Mouse (Mus musculus): ENCODE data around the gene Amz1. TPM values are rescaled to one million over a fixed set of nuclear protein-coding genes. Genes with fewer than 3 reads are reported as not detected.

Gene Amz1
- polyA plus RNA-seq, 1 experiment = 1.2 TPM

DNA sequence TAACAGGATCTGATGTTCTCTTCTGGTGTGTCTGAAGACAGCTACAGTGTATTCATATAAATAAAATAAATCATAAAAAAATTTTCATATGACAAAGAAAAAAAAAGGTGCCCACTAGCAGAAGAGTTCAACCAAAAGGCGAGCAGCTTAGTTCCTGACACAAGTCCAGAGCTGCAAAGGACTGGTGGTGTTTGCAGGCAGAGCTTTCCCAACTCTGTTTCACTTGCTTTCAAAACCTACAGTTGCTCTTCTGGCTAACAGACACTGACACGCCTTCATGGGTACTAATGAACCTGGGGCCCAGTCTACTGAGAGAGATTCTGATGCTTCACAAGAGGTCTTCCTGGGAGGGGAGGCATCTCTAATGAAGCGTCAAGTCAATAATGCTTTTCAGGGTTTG, 72.1 kb downstream of the Amz1 start:
- Histone ChIP-seq H3K4me3 (no peak overlapping the region), H3ac (ENCODE audit: control insufficient read depth, insufficient read length) (no peak overlapping the region)
- TF ChIP-seq CEBPB (IDR thresholded peaks at IDR 0.05; ENCODE audit: insufficient read depth, poor library complexity, severe bottlenecking) (no peak), POLR2AphosphoS2 (IDR thresholded peaks at IDR 0.05; ENCODE audit: insufficient read length, low read depth) (no peak), MYOD1 (IDR thresholded peaks at IDR 0.05; ENCODE audit: control insufficient read depth in 1 of 3, insufficient read length in 2 of 3, low read depth in 2 of 3) (no peak), MAX (IDR thresholded peaks at IDR 0.05; ENCODE audit: low read depth) (no peak), POLR2A (IDR thresholded peaks at IDR 0.05; ENCODE audit: insufficient read length, low read depth) (no peak), USF1 (IDR thresholded peaks at IDR 0.05; ENCODE audit: low read depth) (no peak), E2F4 (IDR thresholded peaks at IDR 0.05; ENCODE audit: insufficient read depth) (no peak), TCF3 (IDR thresholded peaks at IDR 0.05; ENCODE audit: insufficient read length, low read depth) (no peak), MYOG (IDR thresholded peaks at IDR 0.05; ENCODE audit: control insufficient read depth in 1 of 3, insufficient read depth in 1 of 3, insufficient read length in 2 of 3, low read depth in 2 of 3) (no peak), REST (IDR thresholded peaks at IDR 0.05; ENCODE audit: insufficient read depth, insufficient read length) (no peak), SRF (IDR thresholded peaks at IDR 0.05; ENCODE audit: control insufficient read depth, insufficient read length, low read depth) (no peak), TCF12 (IDR thresholded peaks at IDR 0.05; ENCODE audit: insufficient read depth, poor library complexity, severe bottlenecking) (no peak)

DNA sequence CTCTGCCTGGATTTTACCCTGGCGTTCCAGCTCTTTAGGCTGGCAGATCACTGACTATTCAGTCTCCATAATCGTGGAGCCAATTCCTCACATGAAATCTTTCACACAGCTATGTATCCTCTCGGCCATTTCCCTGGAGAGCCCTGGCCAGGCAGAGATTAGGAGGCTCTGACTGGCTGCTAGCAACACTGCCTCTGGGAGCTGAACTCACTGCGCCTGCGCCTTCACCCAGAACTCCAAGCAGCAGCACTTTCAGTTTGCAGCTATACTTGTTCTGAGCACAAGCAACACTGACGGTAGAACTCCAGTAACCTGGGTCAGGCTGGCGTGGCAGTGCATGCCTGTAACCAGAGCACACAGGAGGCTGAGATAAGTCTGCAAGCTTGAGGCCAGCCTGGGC, 74.2 kb downstream of the Amz1 start:
- Histone ChIP-seq H3K27me3 (ENCODE audit: control insufficient read depth, insufficient read depth, insufficient read length) (no peaks in the 10 kb centered on the region), H3K36me3 (ENCODE audit: control insufficient read depth, insufficient read depth) (no peaks in the 10 kb centered on the region), H3K79me2 (ENCODE audit: control insufficient read depth, insufficient read depth) (peaks cover 16% of the 10 kb centered on the region), H3ac (ENCODE audit: control insufficient read depth, insufficient read length) (no peak overlapping the region), H3K4me2 (ENCODE audit: low read depth) (no peak overlapping the region), H3K4me3 (no peak overlapping the region)
- TF ChIP-seq USF1 (IDR thresholded peaks at IDR 0.05; ENCODE audit: low read depth) (no peak), SRF (IDR thresholded peaks at IDR 0.05; ENCODE audit: control insufficient read depth, insufficient read length, low read depth) (no peak), MYOD1 (IDR thresholded peaks at IDR 0.05; ENCODE audit: control insufficient read depth in 1 of 3, insufficient read length in 2 of 3, low read depth in 2 of 3) (no peak), E2F4 (IDR thresholded peaks at IDR 0.05; ENCODE audit: insufficient read depth) (no peak), POLR2A (IDR thresholded peaks at IDR 0.05; ENCODE audit: insufficient read length, low read depth) (no peak), CEBPB (IDR thresholded peaks at IDR 0.05; ENCODE audit: insufficient read depth, poor library complexity, severe bottlenecking) (no peak), MAX (IDR thresholded peaks at IDR 0.05; ENCODE audit: low read depth) (no peak), MYOG (IDR thresholded peaks at IDR 0.05; ENCODE audit: control insufficient read depth in 1 of 3, insufficient read depth in 1 of 3, insufficient read length in 2 of 3, low read depth in 2 of 3) (no peak), POLR2AphosphoS2 (IDR thresholded peaks at IDR 0.05; ENCODE audit: insufficient read length, low read depth) (no peak), TCF12 (IDR thresholded peaks at IDR 0.05; ENCODE audit: insufficient read depth, poor library complexity, severe bottlenecking) (no peak)

More for the DNA sequence above, 72.1 kb downstream of the Amz1 start:
- H3K4me2 ChIP-seq (ENCODE audit: low read depth) = no peak overlapping the region
- H3K36me3 ChIP-seq (ENCODE audit: control insufficient read depth, insufficient read depth) = no peaks in the 10 kb centered on the region
- no peaks in the 10 kb centered on the region for H3K27me3 ChIP-seq (ENCODE audit: control insufficient read depth, insufficient read depth, insufficient read length)
- H3K79me2 ChIP-seq (ENCODE audit: control insufficient read depth, insufficient read depth) = peaks cover 5% of the 10 kb centered on the region

DNA sequence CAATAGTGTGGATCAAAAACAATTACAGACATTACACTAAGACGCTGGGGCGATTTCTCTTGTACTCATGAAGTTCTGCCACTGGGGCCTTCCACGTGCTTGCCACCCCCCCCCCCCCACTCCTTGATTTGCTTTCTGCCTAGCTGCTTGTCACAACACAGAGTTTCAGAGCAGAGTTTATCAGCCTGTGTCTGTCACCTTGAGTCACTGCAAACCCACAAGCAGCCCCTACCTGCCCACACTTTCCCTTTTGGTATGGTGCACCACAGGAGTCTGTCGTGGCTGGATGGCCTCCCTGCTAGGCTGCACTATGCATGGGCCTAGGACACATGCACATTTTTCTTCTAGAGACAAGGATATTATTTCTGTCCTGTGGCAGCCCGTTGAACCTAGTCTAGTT, 74.8 kb downstream of the Amz1 start:
- no peaks in the 10 kb centered on the region for H3K27me3 ChIP-seq (ENCODE audit: control insufficient read depth, insufficient read depth, insufficient read length)
- no peak overlapping the region for H3K4me3 ChIP-seq
- no peak overlapping the region for H3K4me2 ChIP-seq (ENCODE audit: low read depth)
- TF ChIP-seq MAX (IDR thresholded peaks at IDR 0.05; ENCODE audit: low read depth) (no peak), USF1 (IDR thresholded peaks at IDR 0.05; ENCODE audit: low read depth) (no peak), REST (IDR thresholded peaks at IDR 0.05; ENCODE audit: insufficient read depth, insufficient read length) (no peak), E2F4 (IDR thresholded peaks at IDR 0.05; ENCODE audit: insufficient read depth) (no peak), SRF (IDR thresholded peaks at IDR 0.05; ENCODE audit: control insufficient read depth, insufficient read length, low read depth) (no peak), TCF12 (IDR thresholded peaks at IDR 0.05; ENCODE audit: insufficient read depth, poor library complexity, severe bottlenecking) (no peak), CEBPB (IDR thresholded peaks at IDR 0.05; ENCODE audit: insufficient read depth, poor library complexity, severe bottlenecking) (no peak), MYOD1 (IDR thresholded peaks at IDR 0.05; ENCODE audit: control insufficient read depth in 1 of 3, insufficient read length in 2 of 3, low read depth in 2 of 3) (no peak), TCF3 (IDR thresholded peaks at IDR 0.05; ENCODE audit: insufficient read length, low read depth) (no peak), POLR2AphosphoS2 (IDR thresholded peaks at IDR 0.05; ENCODE audit: insufficient read length, low read depth) (no peak), POLR2A (IDR thresholded peaks at IDR 0.05; ENCODE audit: insufficient read length, low read depth) (no peak)
- H3K36me3 ChIP-seq (ENCODE audit: control insufficient read depth, insufficient read depth) = no peaks in the 10 kb centered on the region
- no peak overlapping the region for H3ac ChIP-seq (ENCODE audit: control insufficient read depth, insufficient read length)
- H3K79me2 ChIP-seq (ENCODE audit: control insufficient read depth, insufficient read depth) = peaks cover 15% of the 10 kb centered on the region

DNA sequence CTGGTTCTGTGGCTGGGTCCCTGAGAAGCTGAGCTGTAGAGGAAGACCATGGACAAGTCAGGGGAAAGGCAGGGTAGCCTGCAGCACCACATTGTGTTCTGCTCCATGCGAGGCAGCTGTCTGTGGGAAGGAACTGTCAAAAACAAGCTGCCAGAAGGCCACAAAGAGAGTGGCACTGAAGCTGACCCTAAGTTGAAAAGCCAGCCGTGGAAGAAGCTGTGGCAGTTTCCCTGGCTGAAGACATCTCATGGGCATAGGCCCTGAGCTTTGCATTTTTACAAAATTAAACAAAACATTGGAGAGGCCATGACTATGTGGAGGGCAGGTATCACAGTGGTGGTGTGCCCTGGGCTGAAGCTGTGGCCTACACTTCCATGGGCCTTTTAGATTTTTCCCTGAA, 75.3 kb downstream of the Amz1 start:
- H3K4me3 ChIP-seq = no peak overlapping the region
- no peak overlapping the region for H3ac ChIP-seq (ENCODE audit: control insufficient read depth, insufficient read length)
- no peak overlapping the region for H3K4me2 ChIP-seq (ENCODE audit: low read depth)
- no peaks in the 10 kb centered on the region for H3K36me3 ChIP-seq (ENCODE audit: control insufficient read depth, insufficient read depth)
- H3K79me2 ChIP-seq (ENCODE audit: control insufficient read depth, insufficient read depth) = peaks cover 15% of the 10 kb centered on the region
- TF ChIP-seq MAX (IDR thresholded peaks at IDR 0.05; ENCODE audit: low read depth) = no peak
- no peak for TF ChIP-seq POLR2A (IDR thresholded peaks at IDR 0.05; ENCODE audit: insufficient read length, low read depth)
- TF ChIP-seq REST (IDR thresholded peaks at IDR 0.05; ENCODE audit: insufficient read depth, insufficient read length) = no peak
- TF ChIP-seq TCF3 (IDR thresholded peaks at IDR 0.05; ENCODE audit: insufficient read length, low read depth) = no peak
- TF ChIP-seq MYOG (IDR thresholded peaks at IDR 0.05; ENCODE audit: control insufficient read depth in 1 of 3, insufficient read depth in 1 of 3, insufficient read length in 2 of 3, low read depth in 2 of 3) = no peak
- no peak for TF ChIP-seq E2F4 (IDR thresholded peaks at IDR 0.05; ENCODE audit: insufficient read depth)
- no peak for TF ChIP-seq POLR2AphosphoS2 (IDR thresholded peaks at IDR 0.05; ENCODE audit: insufficient read length, low read depth)
- no peak for TF ChIP-seq CEBPB (IDR thresholded peaks at IDR 0.05; ENCODE audit: insufficient read depth, poor library complexity, severe bottlenecking)
- TF ChIP-seq TCF12 (IDR thresholded peaks at IDR 0.05; ENCODE audit: insufficient read depth, poor library complexity, severe bottlenecking) = no peak
- TF ChIP-seq SRF (IDR thresholded peaks at IDR 0.05; ENCODE audit: control insufficient read depth, insufficient read length, low read depth) = no peak
- no peaks in the 10 kb centered on the region for H3K27me3 ChIP-seq (ENCODE audit: control insufficient read depth, insufficient read depth, insufficient read length)

All from myocyte (in vitro differentiated cells).